Mouse (Mus musculus): ENCODE measurements around the gene Apol9b. TPM values are rescaled to one million over a fixed set of nuclear protein-coding genes. Genes with fewer than 3 reads are reported as not detected.
"Not testable (repeated sequence)": the region's sequence is repeated elsewhere in the genome, so short reads cannot be mapped to it uniquely, and the experiment has no call there.

The Apol9b gene
- polyA plus RNA-seq, 1 experiment from 2014 or later, result 0.16 TPM

DNA sequence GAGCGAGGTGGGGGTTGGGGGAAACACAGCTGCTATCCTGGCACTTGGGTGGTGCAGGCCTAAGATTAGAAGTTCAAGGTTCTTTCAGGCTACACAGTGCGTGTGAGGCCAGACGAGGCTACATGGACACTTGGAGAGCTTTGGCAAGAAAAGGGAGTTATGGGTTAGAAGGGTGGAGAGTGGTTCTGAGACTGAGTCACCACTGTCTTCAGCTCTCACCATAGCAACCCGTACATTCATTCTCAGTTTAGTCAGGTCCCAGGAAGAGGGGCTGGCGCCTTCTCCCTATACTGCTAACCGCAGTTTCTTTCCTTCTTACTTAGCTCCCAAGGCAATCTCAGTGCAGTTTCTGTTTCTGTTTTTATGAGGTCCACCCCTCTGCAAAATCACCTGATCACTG lies 12.7 kb downstream of the Apol9b start:
- not testable (repeated sequence) for ATAC-seq (ENCODE audit: low read depth); H3K27ac ChIP-seq (ENCODE audit: low read depth, low read length); H3K4me2 ChIP-seq (ENCODE audit: low read depth, low read length); H3K4me3 ChIP-seq (ENCODE audit: low read depth, low read length); H3K36me3 ChIP-seq (ENCODE audit: control insufficient read depth, insufficient read depth, low read length); H3K4me1 ChIP-seq (ENCODE audit: control insufficient read depth, insufficient read depth, low read length); H3K9me3 ChIP-seq (ENCODE audit: control insufficient read depth, low read length); H3K9ac ChIP-seq (replicated peaks; ENCODE audit: low read depth, low read length); H3K27me3 ChIP-seq (ENCODE audit: control insufficient read depth, insufficient read depth, low read length)
- WGBS, result 88% methylated on average over 6 of the region's 6 CpGs

DNA sequence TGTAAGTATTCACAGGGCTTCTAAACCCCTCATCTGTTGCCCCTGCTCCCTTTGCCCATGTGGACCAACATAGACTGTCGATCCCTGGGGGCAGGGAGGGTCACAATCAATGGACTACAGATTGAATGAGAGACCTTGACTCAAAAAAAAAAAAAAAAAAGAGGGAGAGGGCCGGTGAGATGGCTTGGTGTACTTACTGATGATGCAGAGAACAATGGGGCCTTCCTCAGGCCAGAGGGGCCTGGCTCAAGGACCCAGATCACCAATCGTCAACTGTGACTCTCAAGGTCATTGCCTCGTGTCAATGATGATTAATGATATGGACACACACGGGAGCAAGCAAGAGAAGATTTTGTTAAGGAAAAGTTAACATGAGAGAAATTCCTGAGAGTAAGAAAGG lies 15.8 kb downstream of the Apol9b start:
- no peaks in the 10 kb centered on the region for H3K9me3 ChIP-seq (ENCODE audit: control insufficient read depth, low read length)
- no peak overlapping the region for H3K9ac ChIP-seq (replicated peaks; ENCODE audit: low read depth, low read length)
- H3K27ac ChIP-seq (ENCODE audit: low read depth, low read length), result no peak overlapping the region
- WGBS, result 31% methylated on average over 5 of the region's 5 CpGs
- no peak overlapping the region for H3K4me3 ChIP-seq (ENCODE audit: low read depth, low read length)
- H3K27me3 ChIP-seq (ENCODE audit: control insufficient read depth, insufficient read depth, low read length), result no peaks in the 10 kb centered on the region
- no peak for ATAC-seq (ENCODE audit: low read depth)
- H3K4me1 ChIP-seq (ENCODE audit: control insufficient read depth, insufficient read depth, low read length), result no peaks in the 10 kb centered on the region
- no peaks in the 10 kb centered on the region for H3K36me3 ChIP-seq (ENCODE audit: control insufficient read depth, insufficient read depth, low read length)
- H3K4me2 ChIP-seq (ENCODE audit: low read depth, low read length), result no peak overlapping the region

DNA sequence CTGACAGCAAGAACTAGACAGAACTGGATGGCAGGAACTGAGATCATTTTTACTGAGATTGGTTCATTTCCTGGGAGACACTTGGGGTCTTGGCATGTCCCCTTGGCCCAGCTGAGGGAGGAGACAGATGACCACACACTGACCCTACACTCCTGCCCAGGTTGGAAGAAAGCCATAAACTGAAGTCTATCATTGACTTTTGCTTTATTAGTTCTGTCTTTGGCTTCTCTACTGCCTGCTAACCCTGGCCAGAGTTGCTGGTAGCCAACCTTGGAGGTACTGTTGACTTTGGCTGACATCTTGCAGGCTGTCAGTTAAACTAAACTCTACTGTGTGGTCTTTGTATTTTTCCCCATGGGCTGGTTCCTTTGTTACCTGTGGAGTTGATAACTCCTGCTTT lies 16.2 kb downstream of the Apol9b start:
- Histone ChIP-seq H3K27me3 (ENCODE audit: control insufficient read depth, insufficient read depth, low read length) (no peaks in the 10 kb centered on the region), H3K4me1 (ENCODE audit: control insufficient read depth, insufficient read depth, low read length) (no peaks in the 10 kb centered on the region), H3K9me3 (ENCODE audit: control insufficient read depth, low read length) (no peaks in the 10 kb centered on the region), H3K27ac (ENCODE audit: low read depth, low read length) (no peak overlapping the region), H3K36me3 (ENCODE audit: control insufficient read depth, insufficient read depth, low read length) (no peaks in the 10 kb centered on the region), H3K9ac (replicated peaks; ENCODE audit: low read depth, low read length) (no peak overlapping the region), H3K4me3 (ENCODE audit: low read depth, low read length) (no peak overlapping the region), H3K4me2 (ENCODE audit: low read depth, low read length) (no peak overlapping the region)
- ATAC-seq (ENCODE audit: low read depth), result no peak

GRCm38 (mm10) chr15:77746326-77746725 lies 17.5 kb downstream of the Apol9b start:
- Histone ChIP-seq H3K4me2 (ENCODE audit: low read depth, low read length) (no peak overlapping the region), H3K27ac (ENCODE audit: low read depth, low read length) (no peak overlapping the region), H3K4me1 (ENCODE audit: control insufficient read depth, insufficient read depth, low read length) (no peaks in the 10 kb centered on the region), H3K9me3 (ENCODE audit: control insufficient read depth, low read length) (no peaks in the 10 kb centered on the region), H3K27me3 (ENCODE audit: control insufficient read depth, insufficient read depth, low read length) (no peaks in the 10 kb centered on the region), H3K36me3 (ENCODE audit: control insufficient read depth, insufficient read depth, low read length) (no peaks in the 10 kb centered on the region), H3K4me3 (ENCODE audit: low read depth, low read length) (no peak overlapping the region), H3K9ac (replicated peaks; ENCODE audit: low read depth, low read length) (no peak overlapping the region)
- 93% methylated on average over 1 of the region's 1 CpGs for WGBS
- ATAC-seq (ENCODE audit: low read depth), result no peak

GRCm38 (mm10) chr15:77748414-77748813 lies 19.6 kb downstream of the Apol9b start:
- 83% methylated on average over 3 of the region's 3 CpGs for WGBS
- Histone ChIP-seq H3K27ac (ENCODE audit: low read depth, low read length) (no peak overlapping the region), H3K27me3 (ENCODE audit: control insufficient read depth, insufficient read depth, low read length) (no peaks in the 10 kb centered on the region), H3K9ac (replicated peaks; ENCODE audit: low read depth, low read length) (no peak overlapping the region), H3K36me3 (ENCODE audit: control insufficient read depth, insufficient read depth, low read length) (no peaks in the 10 kb centered on the region), H3K4me1 (ENCODE audit: control insufficient read depth, insufficient read depth, low read length) (no peaks in the 10 kb centered on the region), H3K4me2 (ENCODE audit: low read depth, low read length) (no peak overlapping the region), H3K4me3 (ENCODE audit: low read depth, low read length) (no peak overlapping the region), H3K9me3 (ENCODE audit: control insufficient read depth, low read length) (no peaks in the 10 kb centered on the region)
- no peak for ATAC-seq (ENCODE audit: low read depth)

GRCm38 (mm10) chr15:77749717-77750116 lies 20.9 kb downstream of the Apol9b start:
- H3K27ac ChIP-seq (ENCODE audit: low read depth, low read length), result no peak overlapping the region
- H3K4me3 ChIP-seq (ENCODE audit: low read depth, low read length), result no peak overlapping the region
- H3K9ac ChIP-seq (replicated peaks; ENCODE audit: low read depth, low read length), result no peak overlapping the region
- 84% methylated on average over 10 of the region's 10 CpGs for whole genome bisulfite sequencing
- H3K9me3 ChIP-seq (ENCODE audit: control insufficient read depth, low read length), result no peaks in the 10 kb centered on the region
- no peak overlapping the region for H3K4me2 ChIP-seq (ENCODE audit: low read depth, low read length)
- no peaks in the 10 kb centered on the region for H3K27me3 ChIP-seq (ENCODE audit: control insufficient read depth, insufficient read depth, low read length)
- no peaks in the 10 kb centered on the region for H3K4me1 ChIP-seq (ENCODE audit: control insufficient read depth, insufficient read depth, low read length)
- H3K36me3 ChIP-seq (ENCODE audit: control insufficient read depth, insufficient read depth, low read length), result no peaks in the 10 kb centered on the region
- no peak for ATAC-seq (ENCODE audit: low read depth)

DNA sequence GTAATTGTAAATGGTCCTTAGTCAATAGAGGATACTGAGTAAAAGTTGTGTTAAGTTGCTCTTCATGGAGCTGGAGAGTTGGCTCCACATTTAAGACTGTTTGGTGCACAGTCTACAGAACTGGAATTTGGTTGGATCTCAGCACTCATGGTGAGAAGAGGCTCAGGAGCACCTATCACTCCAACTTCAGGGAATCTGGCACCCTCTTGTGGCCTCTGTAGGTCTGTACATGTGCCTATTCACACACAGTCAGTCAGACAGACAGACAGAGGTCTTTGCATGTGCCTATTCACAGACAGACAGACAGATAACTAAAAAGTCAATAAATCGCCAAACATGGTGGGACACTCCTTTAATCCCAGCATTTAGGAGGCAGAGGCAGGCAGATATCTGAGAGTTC lies 21.6 kb downstream of the Apol9b start:
- no peaks in the 10 kb centered on the region for H3K36me3 ChIP-seq (ENCODE audit: control insufficient read depth, insufficient read depth, low read length)
- ATAC-seq (ENCODE audit: low read depth), result no peak
- no peaks in the 10 kb centered on the region for H3K27me3 ChIP-seq (ENCODE audit: control insufficient read depth, insufficient read depth, low read length)
- no peak overlapping the region for H3K4me3 ChIP-seq (ENCODE audit: low read depth, low read length)
- no peak overlapping the region for H3K4me2 ChIP-seq (ENCODE audit: low read depth, low read length)
- no peaks in the 10 kb centered on the region for H3K4me1 ChIP-seq (ENCODE audit: control insufficient read depth, insufficient read depth, low read length)
- H3K9me3 ChIP-seq (ENCODE audit: control insufficient read depth, low read length), result no peaks in the 10 kb centered on the region
- 45% methylated on average over 1 of the region's 1 CpGs for WGBS
- H3K27ac ChIP-seq (ENCODE audit: low read depth, low read length), result no peak overlapping the region
- no peak overlapping the region for H3K9ac ChIP-seq (replicated peaks; ENCODE audit: low read depth, low read length)

DNA sequence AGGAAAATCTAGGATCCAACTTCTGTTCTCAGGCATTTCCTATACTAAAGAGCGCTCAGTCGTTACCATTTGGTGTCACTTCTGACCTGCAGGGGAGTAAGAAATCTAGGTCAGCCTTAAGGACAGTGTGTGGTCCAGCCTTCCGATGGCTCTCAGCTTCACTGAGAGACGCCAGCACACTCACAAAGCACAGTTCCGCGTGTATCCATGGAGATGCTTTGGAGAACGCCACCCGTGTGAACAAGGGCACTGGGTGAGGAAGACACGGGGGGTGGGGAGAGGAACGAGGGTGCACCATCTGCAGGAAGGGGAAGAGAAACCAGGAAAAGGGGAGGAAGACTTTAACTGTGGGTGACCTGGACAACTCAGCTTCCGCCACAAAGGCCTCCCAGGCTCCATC lies 23.6 kb downstream of the Apol9b start:
- H3K4me1 ChIP-seq (ENCODE audit: control insufficient read depth, insufficient read depth, low read length), result no peaks in the 10 kb centered on the region
- H3K4me3 ChIP-seq (ENCODE audit: low read depth, low read length), result no peak overlapping the region
- no peak overlapping the region for H3K9ac ChIP-seq (replicated peaks; ENCODE audit: low read depth, low read length)
- no peaks in the 10 kb centered on the region for H3K9me3 ChIP-seq (ENCODE audit: control insufficient read depth, low read length)
- H3K27ac ChIP-seq (ENCODE audit: low read depth, low read length), result no peak overlapping the region
- H3K27me3 ChIP-seq (ENCODE audit: control insufficient read depth, insufficient read depth, low read length), result no peaks in the 10 kb centered on the region
- H3K36me3 ChIP-seq (ENCODE audit: control insufficient read depth, insufficient read depth, low read length), result no peaks in the 10 kb centered on the region
- no peak overlapping the region for H3K4me2 ChIP-seq (ENCODE audit: low read depth, low read length)
- ATAC-seq (ENCODE audit: low read depth), result no peak
- 45% methylated on average over 11 of the region's 11 CpGs for WGBS

DNA sequence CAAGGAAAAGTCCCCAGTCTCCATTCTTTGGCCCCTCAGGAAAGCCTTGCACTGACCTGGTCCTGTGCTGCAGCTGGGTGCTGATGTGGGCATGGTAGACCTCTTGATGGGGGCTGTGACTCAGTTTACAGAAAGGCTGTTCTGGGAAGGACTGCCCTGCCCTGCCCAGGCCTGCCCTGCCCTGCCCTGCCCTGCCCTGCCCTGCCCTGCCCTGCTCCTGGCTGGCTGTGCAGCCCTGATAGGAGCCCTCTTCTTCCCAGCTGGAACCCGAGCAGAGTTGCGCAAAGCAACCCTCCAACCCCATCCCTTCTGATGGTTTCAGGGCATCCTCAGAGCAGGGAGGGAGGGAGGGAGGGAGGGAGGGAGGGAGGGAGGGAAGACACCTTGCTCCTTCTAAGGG lies 26.3 kb downstream of the Apol9b start:
- no peak for ATAC-seq (ENCODE audit: low read depth)
- Histone ChIP-seq H3K9ac (replicated peaks; ENCODE audit: low read depth, low read length) (no peak overlapping the region), H3K36me3 (ENCODE audit: control insufficient read depth, insufficient read depth, low read length) (no peaks in the 10 kb centered on the region), H3K27me3 (ENCODE audit: control insufficient read depth, insufficient read depth, low read length) (no peaks in the 10 kb centered on the region), H3K4me1 (ENCODE audit: control insufficient read depth, insufficient read depth, low read length) (no peaks in the 10 kb centered on the region), H3K4me3 (ENCODE audit: low read depth, low read length) (no peak overlapping the region), H3K27ac (ENCODE audit: low read depth, low read length) (no peak overlapping the region), H3K9me3 (ENCODE audit: control insufficient read depth, low read length) (no peaks in the 10 kb centered on the region), H3K4me2 (ENCODE audit: low read depth, low read length) (no peak overlapping the region)
- WGBS, result 70% methylated on average over 2 of the region's 2 CpGs

- H3K9ac ChIP-seq (replicated peaks; ENCODE audit: low read depth, low read length), result no peak overlapping the region
- H3K36me3 ChIP-seq (ENCODE audit: control insufficient read depth, insufficient read depth, low read length), result peaks cover under 1% of the 10 kb centered on the region; the same call in 1 of the 2 replicates
- H3K4me1 ChIP-seq (ENCODE audit: control insufficient read depth, insufficient read depth, low read length), result no peaks in the 10 kb centered on the region
- H3K9me3 ChIP-seq (ENCODE audit: control insufficient read depth, low read length), result no peaks in the 10 kb centered on the region
- H3K27me3 ChIP-seq (ENCODE audit: control insufficient read depth, insufficient read depth, low read length), result no peaks in the 10 kb centered on the region
- H3K4me2 ChIP-seq (ENCODE audit: low read depth, low read length), result no peak overlapping the region
- 63% methylated on average over 2 of the region's 2 CpGs for WGBS
- no peak for ATAC-seq (ENCODE audit: low read depth)
- no peak overlapping the region for H3K4me3 ChIP-seq (ENCODE audit: low read depth, low read length)
- H3K27ac ChIP-seq (ENCODE audit: low read depth, low read length), result no peak overlapping the region
These were observed 27.2 kb downstream of the Apol9b start for GRCm38 (mm10) chr15:77756081-77756480.
